Mouse (Mus musculus): ENCODE data around the gene Fiz1. TPM values are rescaled to one million over a fixed set of nuclear protein-coding genes. Genes with fewer than 3 reads are reported as not detected.

Fiz1 gene
- polyA plus RNA-seq, 1 experiment, result 21.5 TPM

- TF ChIP-seq CTCF (IDR thresholded peaks at IDR 0.05; ENCODE audit: extremely low read depth, insufficient read depth, low read length) (no peak), POLR2A (IDR thresholded peaks at IDR 0.05; ENCODE audit: extremely low read depth, insufficient read depth, low read length) (no peak)
- no peak overlapping the region for H3K27ac ChIP-seq (ENCODE audit: insufficient read depth, low read length)
- no peak overlapping the region for H3K4me3 ChIP-seq (ENCODE audit: insufficient read depth, low read length)
- H3K4me1 ChIP-seq (ENCODE audit: control insufficient read depth, insufficient read depth, low read length), result no peaks in the 10 kb centered on the region
Observed at GRCm38 (mm10) chr7:4993999-4994788, 20.3 kb downstream of the Fiz1 start.

GRCm38 (mm10) chr7:4993347-4993998 is 21.0 kb downstream of the Fiz1 start:
- Histone ChIP-seq H3K27ac (ENCODE audit: insufficient read depth, low read length) (no peak overlapping the region), H3K4me1 (ENCODE audit: control insufficient read depth, insufficient read depth, low read length) (no peaks in the 10 kb centered on the region), H3K4me3 (ENCODE audit: insufficient read depth, low read length) (no peak overlapping the region)
- TF ChIP-seq CTCF (IDR thresholded peaks at IDR 0.05; ENCODE audit: extremely low read depth, insufficient read depth, low read length) (no peak), POLR2A (IDR thresholded peaks at IDR 0.05; ENCODE audit: extremely low read depth, insufficient read depth, low read length) (no peak)

- Histone ChIP-seq H3K4me3 (ENCODE audit: insufficient read depth, low read length) (no peak overlapping the region), H3K27ac (ENCODE audit: insufficient read depth, low read length) (no peak overlapping the region), H3K4me1 (ENCODE audit: control insufficient read depth, insufficient read depth, low read length) (no peaks in the 10 kb centered on the region)
- TF ChIP-seq CTCF (IDR thresholded peaks at IDR 0.05; ENCODE audit: extremely low read depth, insufficient read depth, low read length) (no peak), POLR2A (IDR thresholded peaks at IDR 0.05; ENCODE audit: extremely low read depth, insufficient read depth, low read length) (no peak)
Observed at GRCm38 (mm10) chr7:4988250-4988649, 26.2 kb downstream of the Fiz1 start.

GRCm38 (mm10) chr7:4976832-4977231 is 37.7 kb downstream of the Fiz1 start:
- Histone ChIP-seq H3K4me1 (ENCODE audit: control insufficient read depth, insufficient read depth, low read length) (no peaks in the 10 kb centered on the region), H3K4me3 (ENCODE audit: insufficient read depth, low read length) (no peak overlapping the region), H3K27ac (ENCODE audit: insufficient read depth, low read length) (no peak overlapping the region)
- TF ChIP-seq CTCF (IDR thresholded peaks at IDR 0.05; ENCODE audit: extremely low read depth, insufficient read depth, low read length) (no peak), POLR2A (IDR thresholded peaks at IDR 0.05; ENCODE audit: extremely low read depth, insufficient read depth, low read length) (no peak)

- Histone ChIP-seq H3K4me1 (ENCODE audit: control insufficient read depth, insufficient read depth, low read length) (no peaks in the 10 kb centered on the region), H3K4me3 (ENCODE audit: insufficient read depth, low read length) (no peak overlapping the region), H3K27ac (ENCODE audit: insufficient read depth, low read length) (no peak overlapping the region)
- TF ChIP-seq CTCF (IDR thresholded peaks at IDR 0.05; ENCODE audit: extremely low read depth, insufficient read depth, low read length) (no peak), POLR2A (IDR thresholded peaks at IDR 0.05; ENCODE audit: extremely low read depth, insufficient read depth, low read length) (no peak)
Observed at GRCm38 (mm10) chr7:4975455-4975854, 39.0 kb downstream of the Fiz1 start.

- H3K27ac ChIP-seq (ENCODE audit: insufficient read depth, low read length), result no peak overlapping the region
- H3K4me1 ChIP-seq (ENCODE audit: control insufficient read depth, insufficient read depth, low read length), result no peaks in the 10 kb centered on the region
- H3K4me3 ChIP-seq (ENCODE audit: insufficient read depth, low read length), result no peak overlapping the region
- TF ChIP-seq CTCF (IDR thresholded peaks at IDR 0.05; ENCODE audit: extremely low read depth, insufficient read depth, low read length), result no peak
- TF ChIP-seq POLR2A (IDR thresholded peaks at IDR 0.05; ENCODE audit: extremely low read depth, insufficient read depth, low read length), result no peak
Observed at GRCm38 (mm10) chr7:4972321-4973047, 42.0 kb downstream of the Fiz1 start.

- Histone ChIP-seq H3K4me1 (ENCODE audit: control insufficient read depth, insufficient read depth, low read length) (no peaks in the 10 kb centered on the region), H3K27ac (ENCODE audit: insufficient read depth, low read length) (no peak overlapping the region), H3K4me3 (ENCODE audit: insufficient read depth, low read length) (no peak overlapping the region)
- TF ChIP-seq CTCF (IDR thresholded peaks at IDR 0.05; ENCODE audit: extremely low read depth, insufficient read depth, low read length), result no peak
- no peak for TF ChIP-seq POLR2A (IDR thresholded peaks at IDR 0.05; ENCODE audit: extremely low read depth, insufficient read depth, low read length)
Observed at GRCm38 (mm10) chr7:4971710-4972109, 42.8 kb downstream of the Fiz1 start.

- no peak for TF ChIP-seq POLR2A (IDR thresholded peaks at IDR 0.05; ENCODE audit: extremely low read depth, insufficient read depth, low read length)
- H3K27ac ChIP-seq (ENCODE audit: insufficient read depth, low read length), result no peak within 1 kb of the TSS
- H3K4me3 ChIP-seq (ENCODE audit: insufficient read depth, low read length), result no peak within 1 kb of the TSS
- H3K4me1 ChIP-seq (ENCODE audit: control insufficient read depth, insufficient read depth, low read length), result no peaks in the 10 kb centered on the region
Observed at GRCm38 (mm10) chr7:4971068-4971467, 43.4 kb downstream of the Fiz1 start, which contains the start of gene Sbk3. Sbk3 (minus strand) TSS chr7:4971168.

GRCm38 (mm10) chr7:4964988-4965387 is 49.5 kb downstream of the Fiz1 start:
- TF ChIP-seq CTCF (IDR thresholded peaks at IDR 0.05; ENCODE audit: extremely low read depth, insufficient read depth, low read length) (no peak), POLR2A (IDR thresholded peaks at IDR 0.05; ENCODE audit: extremely low read depth, insufficient read depth, low read length) (no peak)
- no peak overlapping the region for H3K27ac ChIP-seq (ENCODE audit: insufficient read depth, low read length)
- H3K4me1 ChIP-seq (ENCODE audit: control insufficient read depth, insufficient read depth, low read length), result no peaks in the 10 kb centered on the region
- H3K4me3 ChIP-seq (ENCODE audit: insufficient read depth, low read length), result no peak overlapping the region
